Mouse (Mus musculus) spleen, postnatal 10 days (tissue): ENCODE data around the gene Clstn1.
A peak's percentile ranks its signal among the peaks of the same experiment; 100 is the strongest.
"Not testable (repeated sequence)": the region's sequence is repeated elsewhere in the genome, so short reads cannot be mapped to it uniquely, and the experiment has no call there.

Experiments used
- DNase-seq, 2 experiments: peaks; one replicate each; pipeline ENCODE4 v3.0.0; 2021 to 2022; ENCODE audit warnings: low spot score in 2 of 2

Clstn1 gene

GRCm38 (mm10) chr4:149600130-149600529 is 13.9 kb downstream of the Clstn1 start:
- no peak for DNase-seq

GRCm38 (mm10) chr4:149601484-149601883 is 15.2 kb downstream of the Clstn1 start:
- no peak for DNase-seq

GRCm38 (mm10) chr4:149602236-149602635 is 16.0 kb downstream of the Clstn1 start:
- DNase-seq: no peak

- no peak for DNase-seq
Observed at GRCm38 (mm10) chr4:149603860-149604259, 17.6 kb downstream of the Clstn1 start.

- no peak for DNase-seq
Observed at GRCm38 (mm10) chr4:149604518-149604917, 18.2 kb downstream of the Clstn1 start.

GRCm38 (mm10) chr4:149606056-149606455 is 19.8 kb downstream of the Clstn1 start:
- no peak for DNase-seq

- DNase-seq: no peak
Observed at GRCm38 (mm10) chr4:149606766-149607358, 20.6 kb downstream of the Clstn1 start.

- DNase-seq: no peak
Observed at GRCm38 (mm10) chr4:149607591-149608308, 21.5 kb downstream of the Clstn1 start.

GRCm38 (mm10) chr4:149608309-149608638 is 22.0 kb downstream of the Clstn1 start:
- no peak for DNase-seq

- no peak for DNase-seq
Observed at GRCm38 (mm10) chr4:149609256-149610025, 23.2 kb downstream of the Clstn1 start.

GRCm38 (mm10) chr4:149611376-149612044 is 25.2 kb downstream of the Clstn1 start:
- DNase-seq: peak in 1 of 2 experiments; percentile 65

GRCm38 (mm10) chr4:149613497-149613896 is 27.2 kb downstream of the Clstn1 start:
- DNase-seq: not testable (repeated sequence)

GRCm38 (mm10) chr4:149614869-149615268 is 28.6 kb downstream of the Clstn1 start:
- DNase-seq: no peak

GRCm38 (mm10) chr4:149616999-149617398 is 30.7 kb downstream of the Clstn1 start:
- DNase-seq: not testable (repeated sequence)

GRCm38 (mm10) chr4:149619988-149620387 is 33.7 kb downstream of the Clstn1 start:
- no peak for DNase-seq

- no peak for DNase-seq
Observed at GRCm38 (mm10) chr4:149621286-149621685, 35.0 kb downstream of the Clstn1 start.

GRCm38 (mm10) chr4:149623711-149624110 is 37.4 kb downstream of the Clstn1 start:
- DNase-seq: no peak

GRCm38 (mm10) chr4:149626809-149627208 is 40.5 kb downstream of the Clstn1 start:
- DNase-seq: no peak

GRCm38 (mm10) chr4:149628372-149628771 is 42.1 kb downstream of the Clstn1 start:
- peak; percentile 47 to 77 for DNase-seq

- DNase-seq: no peak
Observed at GRCm38 (mm10) chr4:149628810-149629209, 42.5 kb downstream of the Clstn1 start.

- DNase-seq: no peak
Observed at GRCm38 (mm10) chr4:149632670-149633307, 46.5 kb downstream of the Clstn1 start.

- DNase-seq: no peak
Observed at GRCm38 (mm10) chr4:149634157-149634556, 47.9 kb downstream of the Clstn1 start.
